Mouse (Mus musculus): Measurements from ENCODE around the gene Gm49392.

DNA sequence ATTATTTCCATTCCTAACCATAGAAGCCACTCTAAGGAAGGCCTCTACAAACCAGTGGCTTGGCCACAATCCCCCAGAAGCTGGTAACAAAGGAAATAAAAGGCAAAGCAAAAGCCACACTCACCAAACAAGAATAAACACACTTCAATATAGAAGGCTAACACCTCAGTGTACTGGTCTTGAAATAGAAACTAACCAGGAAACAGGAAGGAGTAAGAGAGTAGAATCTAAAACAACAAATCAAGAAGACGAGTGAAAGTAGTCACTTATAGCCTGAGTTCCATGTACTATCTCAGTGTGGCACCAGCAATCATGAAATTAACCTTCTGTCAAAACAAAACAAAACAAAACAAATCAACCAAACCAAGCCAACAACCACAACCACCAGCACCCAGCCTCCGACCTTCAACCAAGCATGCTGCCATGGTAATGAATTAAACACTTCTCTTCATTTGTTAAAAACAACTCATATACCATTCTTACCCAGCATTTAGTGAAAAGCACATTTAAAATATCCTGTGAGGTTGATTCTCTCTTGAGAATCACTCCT, 57.3 kb downstream of the Gm49392 start:
- no peak for TF ChIP-seq CTCF (IDR thresholded peaks at IDR 0.05; ENCODE audit: extremely low read depth, insufficient read depth, low read length)
- TF ChIP-seq POLR2A (IDR thresholded peaks at IDR 0.05; ENCODE audit: extremely low read depth, insufficient read depth, low read length) = no peak
